Mouse (Mus musculus) small intestine, adult 2 months (tissue): ENCODE measurements around the gene Noc2l. TPM values are rescaled to one million over a fixed set of nuclear protein-coding genes. Genes with fewer than 3 reads are reported as not detected.

Experiments used
- H3K27ac ChIP-seq: fragments of 200-500 bp; 2 replicates; pipeline ENCODE4 v1.5.1; 2012; ENCODE audit warnings: low read depth, low read length, control low read depth, inconsistent platforms; ENCODE audit not compliant: insufficient read depth
- H3K27me3 ChIP-seq: fragments of 200-500 bp; 2 replicates; pipeline ENCODE4 v1.6.1; 2012; ENCODE audit warnings: mild to moderate bottlenecking, moderate library complexity, low read length, inconsistent platforms; ENCODE audit not compliant: control insufficient read depth, insufficient read depth
- H3K36me3 ChIP-seq: fragments of 200-500 bp; 2 replicates; pipeline ENCODE4 v1.6.1; 2012; ENCODE audit warnings: mild to moderate bottlenecking, low read length, control low read depth, inconsistent platforms; ENCODE audit not compliant: control insufficient read depth, insufficient read depth
- H3K4me1 ChIP-seq: fragments of 200-500 bp; 2 replicates; pipeline ENCODE4 v1.6.1; 2012; ENCODE audit warnings: low read length, inconsistent platforms, mixed read lengths; ENCODE audit not compliant: control insufficient read depth, insufficient read depth, insufficient read length
- H3K4me3 ChIP-seq: fragments of 200-500 bp; 2 replicates; pipeline ENCODE4 v1.5.1; 2012; ENCODE audit warnings: low read depth, mild to moderate bottlenecking, control low read depth, inconsistent platforms, low read length, moderate library complexity
- CTCF ChIP-seq: fragments of 200-500 bp; IDR thresholded peaks from 2 replicates; pipeline ENCODE4 v1.5.1; 2012; ENCODE audit warnings: low read depth, mild to moderate bottlenecking, control low read depth, inconsistent platforms, low read length, moderate library complexity, mixed read lengths; ENCODE audit not compliant: insufficient replicate concordance, insufficient read length; ENCODE audit errors: extremely low read depth
- POLR2A ChIP-seq: fragments of 200-500 bp; IDR thresholded peaks from 2 replicates; pipeline ENCODE4 v1.6.1; 2012; ENCODE audit warnings: low read depth, mild to moderate bottlenecking, control low read depth, inconsistent platforms, low read length, moderate library complexity
- WGBS: fragments of 180-500 bp; shearing (Covaris S2); methylation state at CpG from one replicate; pipeline ENCODE4 v1.1.7; 2018; 5-methylcytosine and 5-hydroxymethylcytosine counted together
- polyA plus RNA-seq: library from polyadenylated mRNA; depleted of rRNA; stranded (reverse); fragments of >200 nt; gene quantifications from 2 replicates; pipeline ENCODE4 v1.2.3, GENCODE M21; 2012

The Noc2l gene
- polyA plus RNA-seq, 1 experiment, result 37.0 TPM

DNA sequence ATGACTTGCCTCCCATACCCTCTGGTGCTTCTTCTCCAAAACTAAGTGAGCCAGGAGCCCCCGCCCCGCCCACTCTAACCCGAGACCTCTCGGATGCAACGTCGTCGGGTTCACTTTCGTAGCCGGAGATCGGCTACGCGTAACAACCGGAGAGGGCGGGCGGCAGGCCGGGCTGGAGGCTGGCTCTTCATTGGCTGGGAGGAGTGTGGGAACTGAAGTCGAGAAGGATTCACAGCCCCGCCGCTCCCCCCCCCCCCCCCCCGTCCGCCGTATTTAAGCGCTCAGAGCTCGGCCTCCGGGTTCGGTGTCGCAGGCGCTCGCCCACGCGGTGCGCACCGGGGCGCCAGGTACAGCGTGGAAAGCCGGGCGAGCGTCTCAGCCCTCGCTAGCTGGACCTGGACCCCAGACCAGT lies 32.8 kb upstream of the Noc2l start, which contains the start of gene AW011738:
Gene AW011738, plus strand, starts transcription at position 304 of the 412 bp plus-strand sequence.
- under 1% methylated on average over 36 of the region's 39 CpGs for WGBS
- Histone ChIP-seq H3K4me3 (peak within 1 kb of the TSS; percentile 83), H3K36me3 (0 out of 2 replicates have a peak, but pooled peaks cover 2% of the 10 kb centered on the region), H3K4me1 (peaks cover 7% of the 10 kb centered on the region; the same call in 1 of the 2 replicates), H3K27ac (peak within 1 kb of the TSS; percentile 75), H3K27me3 (no peaks in the 10 kb centered on the region; the same call in 1 of the 2 replicates)
- TF ChIP-seq CTCF (no peak), POLR2A (peak; percentile 73)

DNA sequence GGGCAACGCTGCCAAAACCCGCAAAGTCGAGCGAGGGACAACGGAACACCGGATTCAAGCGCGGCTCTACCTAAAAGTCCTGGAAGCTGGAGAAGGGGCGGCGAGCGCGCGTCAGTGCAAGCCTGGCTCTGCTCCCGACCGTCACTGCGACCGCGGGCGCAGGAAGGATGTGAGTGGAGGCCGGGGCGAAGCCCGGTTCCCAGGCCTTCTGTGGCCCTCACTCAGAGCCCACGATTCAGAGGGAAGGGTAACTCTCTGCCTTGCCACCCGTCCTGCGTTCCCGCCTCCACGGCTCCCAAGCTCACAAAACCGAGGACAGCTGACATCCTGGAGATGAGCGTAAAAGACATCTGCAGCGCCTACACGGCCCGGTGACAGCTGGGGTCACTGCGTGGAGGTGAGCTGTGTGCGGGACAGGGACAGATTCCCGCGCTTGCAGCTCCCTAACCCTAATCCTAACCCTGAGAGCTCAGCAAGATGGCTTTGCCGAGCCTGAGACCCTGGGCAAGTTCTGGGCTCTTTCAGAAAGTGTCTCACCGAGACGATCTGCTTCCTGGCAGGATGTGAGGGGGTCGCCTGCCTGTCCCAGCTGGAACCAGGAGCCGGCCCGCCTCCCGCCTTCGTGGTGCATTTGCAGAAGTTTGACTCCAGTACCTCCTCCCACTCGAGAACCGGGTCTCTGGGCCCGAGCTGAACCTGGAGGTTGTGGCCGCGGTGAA lies 32.2 kb upstream of the Noc2l start:
- Histone ChIP-seq H3K36me3 (0 out of 2 replicates have a peak, but pooled peaks cover 2% of the 10 kb centered on the region), H3K4me3 (peak overlapping the region; percentile 83), H3K27me3 (no peaks in the 10 kb centered on the region; the same call in 1 of the 2 replicates), H3K4me1 (peaks cover 7% of the 10 kb centered on the region; the same call in 1 of the 2 replicates), H3K27ac (peak overlapping the region; percentile 75)
- TF ChIP-seq POLR2A (no peak), CTCF (no peak)
- under 1% methylated on average over 49 of the region's 49 CpGs for WGBS

DNA sequence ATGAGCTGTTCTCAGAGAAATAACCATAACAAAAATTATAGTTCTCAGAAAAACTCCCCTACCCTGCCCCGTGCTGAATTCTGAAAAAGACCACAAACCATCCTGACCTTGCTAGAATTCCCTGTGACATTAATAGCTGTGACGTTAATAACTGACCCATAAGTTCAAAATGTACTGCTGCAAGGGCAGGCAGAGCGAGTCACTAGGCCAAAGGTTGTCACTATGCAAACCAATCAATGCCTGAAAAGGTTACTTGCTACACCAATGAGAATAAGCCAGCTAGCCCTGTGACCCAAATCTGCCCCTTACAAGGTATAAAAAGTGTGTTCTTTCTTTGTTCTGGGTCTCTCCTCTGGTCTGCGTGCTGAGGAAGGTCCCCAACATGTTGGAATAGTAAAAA lies 26.9 kb upstream of the Noc2l start:
- H3K36me3 ChIP-seq, result no peaks in the 10 kb centered on the region

DNA sequence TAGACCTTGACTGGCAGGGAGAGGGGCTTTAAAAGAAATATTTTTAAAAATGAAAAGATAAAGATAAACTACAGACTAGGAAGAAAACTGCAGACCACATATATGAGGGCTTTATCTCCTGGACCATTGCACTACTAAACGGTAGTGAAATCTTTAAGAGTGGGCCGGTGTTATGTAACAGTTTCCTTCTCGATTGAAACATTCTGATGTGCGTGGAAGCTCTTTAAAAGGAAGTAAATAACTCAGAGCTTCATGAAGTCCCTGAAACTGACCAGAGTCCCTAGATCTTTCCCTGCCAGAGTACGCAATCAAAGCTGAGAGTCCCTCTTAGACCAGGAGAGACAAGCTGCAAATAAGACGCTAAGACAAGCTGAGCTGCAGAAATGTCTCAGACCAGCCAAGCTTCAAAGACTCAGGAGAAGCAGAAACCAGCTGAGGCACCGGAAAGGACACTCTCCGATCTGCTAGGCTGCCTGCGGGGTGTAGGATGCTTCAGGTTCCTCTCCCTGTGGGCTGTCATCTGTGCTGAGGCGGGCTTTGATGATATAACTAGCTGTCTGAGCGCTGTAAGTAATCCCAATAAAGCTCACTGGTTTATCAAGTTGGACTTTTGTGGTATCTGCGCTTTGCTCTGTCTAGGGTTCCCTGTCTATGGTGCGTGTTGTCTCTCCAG lies 25.7 kb upstream of the Noc2l start:
- no peak overlapping the region for H3K27ac ChIP-seq
- no peaks in the 10 kb centered on the region for H3K27me3 ChIP-seq
- H3K4me1 ChIP-seq, result no peaks in the 10 kb centered on the region
- WGBS, result 76% methylated on average over 13 of the region's 13 CpGs
- no peak overlapping the region for H3K4me3 ChIP-seq
- H3K36me3 ChIP-seq, result no peaks in the 10 kb centered on the region
- no peak for TF ChIP-seq POLR2A
- no peak for TF ChIP-seq CTCF

More for the DNA sequence above, 26.9 kb upstream of the Noc2l start:
- H3K4me1 ChIP-seq, result no peaks in the 10 kb centered on the region
- H3K27ac ChIP-seq, result no peak overlapping the region
- TF ChIP-seq POLR2A (no peak), CTCF (no peak)
- H3K27me3 ChIP-seq, result no peaks in the 10 kb centered on the region; the same call in 1 of the 2 replicates
- no peak overlapping the region for H3K4me3 ChIP-seq
- WGBS, result 84% methylated on average over 4 of the region's 4 CpGs

DNA sequence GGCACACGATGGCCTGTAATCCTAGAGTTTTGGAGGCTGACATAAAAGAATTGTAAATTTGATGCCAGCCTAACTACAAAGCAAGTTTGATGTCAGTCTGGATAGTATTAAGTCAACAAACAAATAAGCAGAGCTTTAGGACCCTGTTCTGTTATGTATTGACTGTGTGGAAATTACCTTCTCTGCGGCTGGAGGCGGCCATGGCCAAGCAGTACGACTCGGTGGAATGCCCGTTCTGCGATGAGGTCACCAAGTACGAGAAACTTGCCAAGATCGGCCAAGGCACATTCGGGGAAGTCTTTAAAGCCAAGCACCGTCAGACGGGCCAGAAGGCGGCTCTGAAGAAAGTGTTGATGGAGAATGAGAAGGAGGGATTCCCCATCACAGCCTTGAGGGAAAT lies 22.7 kb upstream of the Noc2l start:
- Histone ChIP-seq H3K4me1 (no peaks in the 10 kb centered on the region), H3K4me3 (no peak overlapping the region), H3K27me3 (no peaks in the 10 kb centered on the region), H3K36me3 (no peaks in the 10 kb centered on the region), H3K27ac (no peak overlapping the region)
- no peak for TF ChIP-seq CTCF
- TF ChIP-seq POLR2A, result no peak
- 91% methylated on average over 13 of the region's 13 CpGs for WGBS

DNA sequence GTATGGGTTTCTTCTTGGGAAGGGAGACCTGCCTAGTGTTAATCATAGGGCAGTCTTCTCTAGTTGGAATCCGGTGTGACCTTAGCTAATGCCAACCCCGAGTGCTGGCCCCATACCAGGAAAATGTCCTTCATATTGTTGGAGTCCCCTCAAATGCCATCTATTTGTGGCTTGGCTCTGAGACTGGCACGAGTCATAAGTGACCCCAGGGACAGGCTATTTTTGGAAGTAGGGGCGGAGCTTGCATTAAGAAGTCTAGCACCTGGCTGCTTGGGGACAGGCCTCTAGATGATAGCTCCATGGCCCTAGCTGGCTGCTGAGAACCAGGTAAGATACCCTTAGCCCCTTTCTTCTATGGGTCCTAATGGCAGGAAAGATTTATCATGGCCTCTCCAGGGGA lies 20.2 kb upstream of the Noc2l start, which contains the start of gene Perm1:
Gene Perm1, plus strand, starts transcription at position 220 of the 400 bp plus-strand sequence.
- 55% methylated on average over 4 of the region's 4 CpGs for WGBS
- Histone ChIP-seq H3K27me3 (no peaks in the 10 kb centered on the region), H3K27ac (no peak within 1 kb of the TSS), H3K4me1 (no peaks in the 10 kb centered on the region), H3K4me3 (no peak within 1 kb of the TSS), H3K36me3 (no peaks in the 10 kb centered on the region)
- TF ChIP-seq POLR2A (no peak), CTCF (no peak)

DNA sequence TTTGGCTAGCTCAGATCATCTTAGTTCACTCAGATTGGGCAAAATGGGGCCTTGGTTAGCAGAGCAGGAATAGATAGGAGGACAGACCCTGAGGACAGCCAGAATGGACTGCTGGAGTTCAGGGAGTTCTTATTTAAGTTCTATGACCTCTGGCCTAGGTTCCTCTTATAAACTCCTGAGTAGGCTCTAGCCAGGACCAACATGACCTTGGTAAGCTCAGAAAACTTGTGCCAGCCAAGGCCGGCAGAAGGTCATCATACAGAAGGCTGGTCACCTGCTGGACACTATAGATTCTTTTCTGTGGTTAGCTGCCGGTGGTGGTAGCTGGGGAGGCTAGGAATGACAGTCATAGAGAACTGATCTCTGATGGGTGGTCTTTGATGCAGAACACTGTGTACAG lies 19.6 kb upstream of the Noc2l start:
- H3K27ac ChIP-seq, result no peak overlapping the region
- WGBS, result 86% methylated on average over 2 of the region's 2 CpGs
- TF ChIP-seq POLR2A (no peak), CTCF (no peak)

More for the DNA sequence above, 19.6 kb upstream of the Noc2l start:
- no peaks in the 10 kb centered on the region for H3K27me3 ChIP-seq
- no peaks in the 10 kb centered on the region for H3K4me1 ChIP-seq
- H3K36me3 ChIP-seq, result no peaks in the 10 kb centered on the region
- H3K4me3 ChIP-seq, result no peak overlapping the region
